Mouse (Mus musculus) ovary, postnatal 10 days (tissue): Measurements from ENCODE around the gene Edrf1.

Experiments used
- DNase-seq: peaks from one replicate; pipeline ENCODE4 v3.0.0; 2022; ENCODE audit warnings: low spot score

Edrf1 gene

GRCm38 (mm10) chr7:133637361-133638305 lies at the start of gene Edrf1:
Edrf1 (plus strand) TSS chr7:133637543.
- DNase-seq, result peak; percentile 89

GRCm38 (mm10) chr7:133591750-133592149 lies 45.6 kb upstream of the Edrf1 start:
- no peak for DNase-seq

GRCm38 (mm10) chr7:133600558-133600957 lies 36.8 kb upstream of the Edrf1 start:
- no peak for DNase-seq

GRCm38 (mm10) chr7:133602058-133602457 lies 35.3 kb upstream of the Edrf1 start, which contains the start of gene Tex36:
Tex36 (minus strand) TSS chr7:133602158.
- DNase-seq, result no peak

- no peak for DNase-seq
Observed at GRCm38 (mm10) chr7:133603156-133603555, 34.2 kb upstream of the Edrf1 start.

GRCm38 (mm10) chr7:133604427-133605081 lies 32.8 kb upstream of the Edrf1 start:
- no peak for DNase-seq

GRCm38 (mm10) chr7:133607331-133607730 lies 30.0 kb upstream of the Edrf1 start:
- DNase-seq, result no peak

- no peak for DNase-seq
Observed at GRCm38 (mm10) chr7:133607883-133608575, 29.3 kb upstream of the Edrf1 start.

GRCm38 (mm10) chr7:133608631-133609340 lies 28.6 kb upstream of the Edrf1 start:
- DNase-seq, result no peak

- no peak for DNase-seq
Observed at GRCm38 (mm10) chr7:133609585-133609984, 27.8 kb upstream of the Edrf1 start.

- DNase-seq, result no peak
Observed at GRCm38 (mm10) chr7:133612981-133613380, 24.4 kb upstream of the Edrf1 start.

- no peak for DNase-seq
Observed at GRCm38 (mm10) chr7:133620721-133621120, 16.6 kb upstream of the Edrf1 start.

- DNase-seq, result no peak
Observed at GRCm38 (mm10) chr7:133623226-133623625, 14.1 kb upstream of the Edrf1 start.

GRCm38 (mm10) chr7:133627184-133627936 lies 10.0 kb upstream of the Edrf1 start:
- DNase-seq, result no peak

GRCm38 (mm10) chr7:133630821-133631220 lies 6.5 kb upstream of the Edrf1 start:
- DNase-seq, result no peak

GRCm38 (mm10) chr7:133632476-133632875 lies 4.9 kb upstream of the Edrf1 start:
- no peak for DNase-seq

- no peak for DNase-seq
Observed at GRCm38 (mm10) chr7:133634932-133635650, 2.3 kb upstream of the Edrf1 start.

- DNase-seq, result peak; percentile 81
Observed at GRCm38 (mm10) chr7:133636738-133637352, 498 bp upstream of the Edrf1 start.

- no peak for DNase-seq
Observed at GRCm38 (mm10) chr7:133638306-133638705, 963 bp downstream of the Edrf1 start.

GRCm38 (mm10) chr7:133638821-133639220 lies 1.5 kb downstream of the Edrf1 start:
- no peak for DNase-seq
